Mouse (Mus musculus) testis, adult 2 months (tissue): Measurements from ENCODE around the gene Musk.

Experiments used
- CTCF ChIP-seq: fragments of 200-500 bp; IDR thresholded peaks from 2 replicates; pipeline ENCODE4 v1.5.1; 2012; ENCODE audit warnings: low read depth, mild to moderate bottlenecking, inconsistent platforms, low read length, moderate library complexity; ENCODE audit not compliant: control insufficient read depth, insufficient read depth, insufficient replicate concordance
- POLR2A ChIP-seq: fragments of 200-500 bp; IDR thresholded peaks from 2 replicates; pipeline ENCODE4 v1.6.1; 2012; ENCODE audit warnings: low read depth, mild to moderate bottlenecking, inconsistent platforms, low read length, moderate library complexity; ENCODE audit not compliant: control insufficient read depth

- no peak for TF ChIP-seq CTCF
- TF ChIP-seq POLR2A = no peak
Measured at GRCm38 (mm10) chr4:58288753-58289152, 3.0 kb downstream of the Musk start.
